Mouse (Mus musculus) midbrain, embryonic 16.5 days (tissue): ENCODE results near the gene Hdac9. TPM values are rescaled to one million over a fixed set of nuclear protein-coding genes. Genes with fewer than 3 reads are reported as not detected.
A peak's percentile ranks its signal among the peaks of the same experiment; 100 is the strongest.

Experiments
- ATAC-seq: fragments of 200-750 bp; cut with Nextera tagmentation; 2 replicates; pipeline ENCODE4 v1.8.0; 2017; ENCODE audit warnings: moderate TSS enrichment
- H3K27ac ChIP-seq: fragments of 300-500 bp; sonication (generic); 2 replicates; pipeline ENCODE4 v1.5.1; 2014; ENCODE audit warnings: mild to moderate bottlenecking, low read length, mixed read lengths
- H3K27me3 ChIP-seq: fragments of 300-500 bp; sonication (generic); 2 replicates; pipeline ENCODE4 v1.6.1; 2014; ENCODE audit warnings: low read depth, low read length, mixed read lengths; ENCODE audit not compliant: control insufficient read depth, insufficient read depth
- H3K36me3 ChIP-seq: fragments of 300-500 bp; sonication (generic); 2 replicates; pipeline ENCODE4 v1.6.1; 2014; ENCODE audit warnings: mild to moderate bottlenecking, low read length, moderate library complexity, mixed read lengths; ENCODE audit not compliant: control insufficient read depth, insufficient read depth
- H3K4me1 ChIP-seq: fragments of 300-500 bp; sonication (generic); 2 replicates; pipeline ENCODE4 v1.6.1; 2014; ENCODE audit warnings: mild to moderate bottlenecking, low read length, mixed read lengths; ENCODE audit not compliant: control insufficient read depth, insufficient read depth
- H3K4me2 ChIP-seq: fragments of 300-500 bp; sonication (generic); 2 replicates; pipeline ENCODE4 v1.6.1; 2014; ENCODE audit warnings: mild to moderate bottlenecking, low read length, mixed read lengths
- H3K4me3 ChIP-seq: fragments of 300-500 bp; sonication (generic); 2 replicates; pipeline ENCODE4 v1.5.1; 2014; ENCODE audit warnings: low read depth, mild to moderate bottlenecking, low read length, moderate library complexity, mixed read lengths
- H3K9ac ChIP-seq: fragments of 300-500 bp; sonication (generic); 2 replicates; pipeline ENCODE4 v1.6.1; 2014; ENCODE audit warnings: low read depth, low read length, mixed read lengths
- H3K9me3 ChIP-seq: fragments of 300-500 bp; sonication (generic); replicated peaks from 2 replicates; pipeline ENCODE4 v1.6.1; 2014; ENCODE audit warnings: mild to moderate bottlenecking, low read length, mixed read lengths; ENCODE audit not compliant: control insufficient read depth, poor library complexity, severe bottlenecking
- WGBS: fragments of 180-500 bp; shearing (Covaris S2); extraction: QIAGEN DNeasy Blood & Tissue Kit; methylation state at CpG from one replicate; pipeline ENCODE4 v1.1.7; 2014; 5-methylcytosine and 5-hydroxymethylcytosine counted together
- polyA plus RNA-seq: library from polyadenylated mRNA; unstranded; fragments of >200 nt; fragmentation: Nextera tagmentation; extraction: Ambion mirVana; gene quantifications from 2 replicates; pipeline ENCODE4 v1.2.1, GENCODE M21; 2015

Gene Hdac9
- polyA plus RNA-seq, 1 experiment from 2014 or later: 12.6 TPM

DNA sequence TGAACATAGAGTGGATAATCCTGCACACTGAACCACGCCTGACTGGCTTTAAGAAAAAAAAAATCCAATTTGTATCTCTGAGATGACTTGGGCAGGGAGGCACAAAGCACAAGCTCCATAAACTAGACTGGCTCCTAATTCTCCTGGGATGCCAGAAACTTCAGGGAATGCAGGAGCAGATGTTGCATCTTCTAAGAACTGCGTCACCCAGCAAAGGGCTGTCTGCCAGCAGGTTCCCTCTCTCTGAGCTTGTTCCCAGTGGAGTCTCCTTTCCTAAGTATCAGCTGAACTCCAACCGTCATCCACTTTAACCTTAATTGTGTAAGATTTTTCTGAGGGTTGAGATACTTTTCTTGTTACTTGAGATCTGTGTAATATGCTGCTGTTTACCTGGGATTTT, 140.7 kb downstream of the Hdac9 start:
- Histone ChIP-seq H3K4me1 (peaks cover 3% of the 10 kb centered on the region), H3K27me3 (no peaks in the 10 kb centered on the region), H3K4me3 (no peak overlapping the region), H3K4me2 (no peak overlapping the region), H3K9me3 (no peaks in the 10 kb centered on the region), H3K36me3 (no peaks in the 10 kb centered on the region), H3K9ac (no peak overlapping the region), H3K27ac (no peak overlapping the region)
- WGBS: 20% methylated on average over 3 of the region's 3 CpGs
- no peak for ATAC-seq

DNA sequence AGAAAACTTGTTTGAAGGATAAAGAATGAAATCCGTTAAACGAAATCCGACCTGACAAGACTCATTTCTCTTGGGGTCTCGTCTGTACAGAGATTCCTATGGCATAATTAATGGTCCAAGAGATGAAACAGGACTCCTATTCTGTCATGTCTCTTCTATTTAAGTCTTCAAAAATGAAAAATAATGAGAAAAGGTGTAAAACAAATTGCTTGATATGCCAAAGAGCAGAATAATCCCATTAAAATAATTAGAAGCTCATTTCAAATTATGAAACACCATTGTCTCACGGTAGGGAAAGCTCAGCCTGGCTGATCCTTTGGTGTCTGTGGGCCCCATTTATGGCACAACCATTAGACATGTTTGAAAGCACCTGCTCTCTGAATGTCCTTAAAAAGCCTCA, 142.8 kb downstream of the Hdac9 start:
- no peak overlapping the region for H3K27ac ChIP-seq
- H3K9ac ChIP-seq: no peak overlapping the region
- H3K9me3 ChIP-seq: no peaks in the 10 kb centered on the region
- 38% methylated on average over 5 of the region's 5 CpGs for WGBS
- no peaks in the 10 kb centered on the region for H3K27me3 ChIP-seq
- no peak overlapping the region for H3K4me3 ChIP-seq
- no peak for ATAC-seq
- H3K4me2 ChIP-seq: no peak overlapping the region
- peaks cover 3% of the 10 kb centered on the region for H3K4me1 ChIP-seq
- no peaks in the 10 kb centered on the region for H3K36me3 ChIP-seq

DNA sequence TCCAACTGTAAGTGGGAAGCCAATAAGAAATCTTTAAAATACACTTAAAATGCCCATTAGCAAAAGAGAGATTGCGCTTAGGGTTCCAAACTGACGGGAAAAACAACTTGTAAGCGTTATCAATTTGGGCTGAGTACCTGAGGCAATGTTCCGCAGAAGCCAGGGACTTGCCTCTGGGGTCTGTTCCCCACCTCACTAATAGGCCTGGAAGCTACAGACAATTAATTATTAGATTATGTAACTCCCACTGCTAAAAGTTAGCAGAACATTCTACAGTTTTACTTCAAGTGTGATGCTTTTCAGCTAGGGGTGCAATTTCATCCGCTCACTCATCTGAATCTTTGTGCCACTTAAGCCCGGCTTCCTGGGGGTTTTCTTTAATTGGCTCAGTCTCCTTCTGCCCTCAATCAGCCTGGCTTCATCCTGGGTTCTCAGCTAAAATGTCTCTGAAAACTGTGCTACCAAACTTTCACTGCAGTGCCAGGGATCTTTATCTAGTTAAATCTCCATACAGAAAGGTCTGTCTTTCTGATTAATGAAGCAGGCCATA, 149.6 kb downstream of the Hdac9 start:
- Histone ChIP-seq H3K9ac (no peak overlapping the region), H3K4me3 (no peak overlapping the region), H3K27ac (no peak overlapping the region), H3K9me3 (no peaks in the 10 kb centered on the region), H3K4me1 (no peaks in the 10 kb centered on the region), H3K4me2 (no peak overlapping the region), H3K27me3 (no peaks in the 10 kb centered on the region), H3K36me3 (no peaks in the 10 kb centered on the region)
- no peak for ATAC-seq
- 67% methylated on average over 6 of the region's 6 CpGs for WGBS

DNA sequence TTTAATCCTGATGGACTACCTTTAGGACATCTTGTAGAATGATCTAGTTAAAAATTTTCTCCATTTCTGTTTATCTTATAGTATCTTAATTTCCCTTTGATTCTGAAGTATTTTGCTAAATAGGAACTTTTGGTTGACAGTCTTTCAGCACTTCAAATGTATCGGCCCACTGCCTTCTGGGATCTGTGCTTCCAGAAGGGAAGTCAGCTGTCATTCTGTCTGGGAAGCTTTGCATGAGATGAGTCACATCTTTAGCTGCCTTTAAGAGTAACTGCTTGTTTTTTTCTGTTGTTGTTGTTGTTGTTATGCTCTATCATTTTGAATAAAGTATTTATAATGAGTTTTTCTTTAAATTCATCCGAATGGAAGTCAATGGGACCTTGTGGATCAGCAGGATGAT, 169.6 kb downstream of the Hdac9 start:
- no peak for ATAC-seq
- Histone ChIP-seq H3K4me3 (no peak overlapping the region), H3K27ac (no peak overlapping the region), H3K9ac (no peak overlapping the region), H3K36me3 (no peaks in the 10 kb centered on the region), H3K4me2 (no peak overlapping the region), H3K4me1 (no peaks in the 10 kb centered on the region), H3K27me3 (no peaks in the 10 kb centered on the region), H3K9me3 (no peaks in the 10 kb centered on the region)
- 87% methylated on average over 2 of the region's 2 CpGs for WGBS

DNA sequence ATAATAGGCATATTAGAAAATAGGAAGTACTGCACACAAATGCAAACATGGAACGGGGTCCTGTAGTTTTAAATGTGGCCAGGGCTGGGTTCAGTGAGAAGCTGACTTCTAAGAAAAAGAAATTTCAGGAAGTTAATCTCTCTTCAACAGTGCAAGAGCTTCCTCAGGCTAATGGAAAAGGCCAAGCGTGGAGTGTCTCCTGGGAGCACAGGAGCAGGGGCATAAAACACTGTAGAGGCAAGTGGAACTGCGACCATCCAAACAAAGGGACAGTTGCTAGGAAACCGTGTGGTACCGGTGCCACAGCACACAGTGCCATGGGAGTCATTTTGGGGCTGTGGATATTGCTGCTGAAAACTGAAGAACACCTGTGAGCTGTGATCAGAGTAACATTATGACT, 191.7 kb downstream of the Hdac9 start:
- H3K4me3 ChIP-seq: no peak overlapping the region
- no peaks in the 10 kb centered on the region for H3K4me1 ChIP-seq
- H3K27ac ChIP-seq: no peak overlapping the region
- H3K9ac ChIP-seq: no peak overlapping the region
- no peaks in the 10 kb centered on the region for H3K9me3 ChIP-seq
- H3K36me3 ChIP-seq: no peaks in the 10 kb centered on the region
- peak; percentile 71 for ATAC-seq
- 47% methylated on average over 5 of the region's 5 CpGs for WGBS
- no peak overlapping the region for H3K4me2 ChIP-seq
- H3K27me3 ChIP-seq: no peaks in the 10 kb centered on the region

DNA sequence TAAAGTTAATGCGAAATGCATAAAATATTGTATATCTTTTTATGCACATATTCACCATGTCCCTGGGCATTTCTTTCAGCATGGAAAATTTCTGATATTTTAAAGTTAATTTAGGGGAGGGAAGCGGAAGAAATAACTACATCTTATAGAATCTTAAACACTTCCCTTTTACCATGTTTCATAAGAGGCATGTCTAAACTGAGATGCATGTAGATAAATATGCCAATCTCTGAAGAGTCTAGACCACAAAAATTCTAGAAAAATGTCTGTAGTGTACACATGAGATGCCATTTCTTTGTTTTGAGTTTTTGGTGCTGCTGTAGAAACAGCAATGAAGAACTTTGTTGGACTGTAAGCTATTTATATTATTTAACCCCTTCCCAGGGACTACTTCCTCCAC, 192.6 kb downstream of the Hdac9 start:
- no peak for ATAC-seq
- Histone ChIP-seq H3K9ac (no peak overlapping the region), H3K27me3 (no peaks in the 10 kb centered on the region), H3K4me1 (no peaks in the 10 kb centered on the region), H3K4me2 (no peak overlapping the region), H3K36me3 (no peaks in the 10 kb centered on the region), H3K4me3 (no peak overlapping the region), H3K27ac (no peak overlapping the region), H3K9me3 (no peaks in the 10 kb centered on the region)
- 94% methylated on average over 2 of the region's 2 CpGs for WGBS

DNA sequence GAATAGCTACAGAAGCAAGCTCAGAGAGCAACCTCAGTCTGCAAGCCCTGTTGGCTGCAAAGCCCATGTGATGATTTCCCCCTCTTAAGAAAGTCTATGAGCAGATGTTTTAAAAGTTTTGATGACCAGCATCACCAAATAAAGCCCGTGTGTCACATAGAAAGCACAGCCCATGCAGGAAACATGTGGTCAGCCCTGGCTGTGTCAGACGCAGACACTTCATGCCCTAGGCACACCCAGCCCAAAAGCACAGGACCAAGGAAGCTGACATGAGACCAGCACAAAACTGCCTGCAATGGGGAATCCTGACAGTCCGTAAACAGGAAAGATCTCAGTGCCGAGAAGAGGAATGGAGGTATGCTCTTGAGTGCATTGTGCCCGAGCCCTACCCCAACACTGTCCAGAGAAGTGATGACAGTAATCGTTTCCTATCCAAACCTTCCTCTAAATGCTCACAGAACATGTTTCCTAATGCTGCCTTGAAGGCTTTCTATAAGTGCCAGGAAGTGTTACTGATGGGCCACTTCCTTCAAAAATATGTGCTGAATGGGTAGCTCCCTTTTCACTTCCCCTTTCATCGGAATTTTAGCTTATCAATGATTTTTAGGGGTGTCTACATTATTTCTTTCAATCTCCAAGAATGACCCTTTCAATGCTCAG, 193.9 kb downstream of the Hdac9 start:
- Histone ChIP-seq H3K4me1 (no peaks in the 10 kb centered on the region), H3K9me3 (no peaks in the 10 kb centered on the region), H3K36me3 (no peaks in the 10 kb centered on the region), H3K9ac (no peak overlapping the region), H3K27ac (no peak overlapping the region), H3K27me3 (no peaks in the 10 kb centered on the region), H3K4me3 (no peak overlapping the region), H3K4me2 (no peak overlapping the region)
- no peak for ATAC-seq
- WGBS: 89% methylated on average over 7 of the region's 7 CpGs

DNA sequence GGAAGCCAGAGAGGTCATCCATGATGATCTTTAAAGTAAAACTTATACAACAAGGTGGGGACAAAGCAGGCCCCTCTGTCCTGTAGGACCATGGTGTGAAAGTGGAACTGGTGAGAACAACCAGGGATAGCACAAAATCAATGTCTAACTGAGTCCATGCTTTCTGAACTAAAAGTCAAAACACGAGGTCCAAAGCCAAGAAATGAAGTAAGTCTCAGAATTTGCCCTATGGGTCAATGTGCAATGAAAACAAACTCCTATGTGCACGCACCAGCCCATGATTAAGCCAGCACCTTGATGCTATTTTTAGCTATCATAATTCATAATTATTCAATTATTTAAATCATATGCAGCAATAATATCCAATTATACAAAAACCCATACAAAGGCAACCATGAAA, 196.0 kb downstream of the Hdac9 start:
- Histone ChIP-seq H3K9me3 (no peaks in the 10 kb centered on the region), H3K4me1 (no peaks in the 10 kb centered on the region), H3K4me3 (no peak overlapping the region), H3K9ac (no peak overlapping the region), H3K27ac (no peak overlapping the region), H3K36me3 (no peaks in the 10 kb centered on the region), H3K27me3 (no peaks in the 10 kb centered on the region), H3K4me2 (no peak overlapping the region)
- WGBS: 76% methylated on average over 2 of the region's 2 CpGs
- no peak for ATAC-seq

DNA sequence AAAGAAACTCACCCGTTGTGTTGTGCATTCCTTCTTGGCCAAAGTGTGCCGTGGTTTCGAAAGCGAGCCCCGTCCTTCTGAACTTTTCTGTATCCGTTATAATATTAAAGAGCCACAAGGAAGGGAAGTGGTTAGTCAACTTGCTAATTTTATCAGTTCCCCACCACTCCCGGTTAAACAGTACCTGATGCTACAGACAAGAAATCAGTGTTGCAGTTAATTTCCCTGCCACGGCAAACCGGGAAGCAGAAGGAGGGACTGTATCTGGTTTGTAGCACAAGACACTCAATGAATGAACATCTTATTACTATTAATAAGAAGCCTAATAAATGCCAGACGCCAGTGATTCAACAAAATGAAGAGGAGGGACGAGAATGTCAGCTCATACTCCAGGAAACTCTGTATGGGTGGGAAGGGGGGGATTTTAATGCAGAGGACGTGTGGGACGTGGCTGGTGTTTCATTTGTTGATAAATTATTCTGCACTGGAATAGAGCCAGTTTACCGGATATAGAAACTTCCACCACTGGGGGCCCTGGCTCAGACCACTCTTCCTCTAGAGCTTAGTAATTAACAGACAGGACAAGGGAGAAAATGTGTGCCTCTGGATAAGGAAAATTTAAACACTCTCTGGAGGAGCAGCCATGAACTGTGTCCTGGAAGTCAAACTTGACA, 202.5 kb downstream of the Hdac9 start:
- Histone ChIP-seq H3K27me3 (no peaks in the 10 kb centered on the region), H3K9ac (no peak overlapping the region), H3K4me2 (peak overlapping the region; percentile 29), H3K36me3 (no peaks in the 10 kb centered on the region), H3K9me3 (no peaks in the 10 kb centered on the region), H3K27ac (no peak overlapping the region), H3K4me3 (no peak overlapping the region), H3K4me1 (peaks cover 6% of the 10 kb centered on the region)
- 53% methylated on average over 14 of the region's 14 CpGs for WGBS
- peak; percentile 83 for ATAC-seq
